Mouse (Mus musculus) forebrain, postnatal 0 days (tissue): ENCODE measurements around the gene Mr1. TPM values are rescaled to one million over a fixed set of nuclear protein-coding genes. Genes with fewer than 3 reads are reported as not detected.

ENCODE experiments used
- ATAC-seq: fragments of 200-750 bp; cut with Nextera tagmentation; 2 replicates; pipeline ENCODE4 v1.8.0; 2017; ENCODE audit warnings: mild to moderate bottlenecking, moderate library complexity
- DNase-seq: peaks from one replicate; pipeline ENCODE4 v3.0.0-alpha.2; 2015
- H3K27ac ChIP-seq: fragments of 300-500 bp; sonication (generic); 2 replicates; pipeline ENCODE4 v1.5.1; 2014; ENCODE audit warnings: low read depth, mild to moderate bottlenecking, antibody characterized with exemption, low read length, moderate library complexity, mixed read lengths
- H3K27me3 ChIP-seq: fragments of 300-500 bp; sonication (generic); 2 replicates; pipeline ENCODE4 v1.6.1; 2014; ENCODE audit warnings: mild to moderate bottlenecking, low read length, mixed read lengths; ENCODE audit not compliant: insufficient read depth
- H3K36me3 ChIP-seq: fragments of 300-500 bp; sonication (generic); 2 replicates; pipeline ENCODE4 v1.6.1; 2014; ENCODE audit warnings: mild to moderate bottlenecking, moderate library complexity; ENCODE audit not compliant: insufficient read depth
- H3K4me1 ChIP-seq: fragments of 300-500 bp; sonication (generic); 2 replicates; pipeline ENCODE4 v1.6.1; 2014; ENCODE audit warnings: antibody characterized with exemption; ENCODE audit not compliant: insufficient read depth
- H3K4me2 ChIP-seq: fragments of 300-500 bp; sonication (generic); 2 replicates; pipeline ENCODE4 v1.6.1; 2014; ENCODE audit warnings: low read depth, mild to moderate bottlenecking, moderate library complexity
- H3K4me3 ChIP-seq: fragments of 300-500 bp; sonication (generic); 2 replicates; pipeline ENCODE4 v1.5.1; 2014; ENCODE audit warnings: low read depth, low read length, mixed read lengths
- H3K9ac ChIP-seq: fragments of 300-500 bp; sonication (generic); 2 replicates; pipeline ENCODE4 v1.6.1; 2014; ENCODE audit warnings: mild to moderate bottlenecking
- H3K9me3 ChIP-seq: fragments of 300-500 bp; sonication (generic); 2 replicates; pipeline ENCODE4 v1.6.1; 2016; ENCODE audit warnings: low read length
- CTCF ChIP-seq: sonication (generic); IDR thresholded peaks from 2 replicates; pipeline ENCODE4 v1.5.1; 2016; ENCODE audit warnings: antibody characterized with exemption, control low read depth, low read depth
- WGBS: fragments of 180-500 bp; shearing (Covaris S2); extraction: QIAGEN DNeasy Blood & Tissue Kit; methylation state at CpG from one replicate; pipeline ENCODE4 v1.1.7; 2014; 5-methylcytosine and 5-hydroxymethylcytosine counted together
- polyA plus RNA-seq: library from polyadenylated mRNA; unstranded; fragments of >200 nt; fragmentation: Nextera tagmentation; extraction: Ambion mirVana; gene quantifications from 2 replicates; pipeline ENCODE4 v1.2.1, GENCODE M21; 2015
- total RNA-seq: library from RNA; depleted of rRNA; stranded (reverse); fragments of >200 nt; gene quantifications from 2 replicates; pipeline ENCODE4 v1.2.3, GENCODE M21; 2014; rRNA removed

Mr1 gene
- total and polyA plus RNA-seq, 2 experiments from 2014 or later: 2.6 to 5.1 TPM

DNA sequence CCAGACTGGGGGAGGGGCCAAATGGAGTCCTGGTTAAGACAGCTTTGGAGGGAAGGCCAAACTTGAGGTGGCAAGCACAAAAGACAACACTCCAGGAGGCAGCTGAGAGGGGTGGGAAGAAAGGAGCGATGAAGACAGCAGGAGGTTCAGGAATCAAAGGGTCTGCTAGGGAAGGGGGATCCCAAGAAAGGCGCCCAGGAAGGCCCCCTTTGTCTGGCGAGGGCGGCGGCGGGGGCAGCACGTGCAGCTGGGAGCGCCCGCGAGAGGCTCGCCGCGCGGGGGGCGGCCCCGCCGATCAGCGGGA, 63.7 kb downstream of the Mr1 start:
- H3K9me3 ChIP-seq: no peaks in the 10 kb centered on the region
- DNase-seq (peak; percentile 87), ATAC-seq (no peak)
- H3K4me2 ChIP-seq: peak overlapping the region; percentile 89
- peak overlapping the region; percentile 82 for H3K9ac ChIP-seq
- peaks cover 31% of the 10 kb centered on the region for H3K4me1 ChIP-seq
- TF ChIP-seq CTCF: no peak
- H3K36me3 ChIP-seq: no peaks in the 10 kb centered on the region
- H3K27me3 ChIP-seq: no peaks in the 10 kb centered on the region
- H3K4me3 ChIP-seq: peak overlapping the region; percentile 45
- WGBS: 0% methylated on average over 6 of the region's 18 CpGs
- H3K27ac ChIP-seq: peak overlapping the region; percentile 97

DNA sequence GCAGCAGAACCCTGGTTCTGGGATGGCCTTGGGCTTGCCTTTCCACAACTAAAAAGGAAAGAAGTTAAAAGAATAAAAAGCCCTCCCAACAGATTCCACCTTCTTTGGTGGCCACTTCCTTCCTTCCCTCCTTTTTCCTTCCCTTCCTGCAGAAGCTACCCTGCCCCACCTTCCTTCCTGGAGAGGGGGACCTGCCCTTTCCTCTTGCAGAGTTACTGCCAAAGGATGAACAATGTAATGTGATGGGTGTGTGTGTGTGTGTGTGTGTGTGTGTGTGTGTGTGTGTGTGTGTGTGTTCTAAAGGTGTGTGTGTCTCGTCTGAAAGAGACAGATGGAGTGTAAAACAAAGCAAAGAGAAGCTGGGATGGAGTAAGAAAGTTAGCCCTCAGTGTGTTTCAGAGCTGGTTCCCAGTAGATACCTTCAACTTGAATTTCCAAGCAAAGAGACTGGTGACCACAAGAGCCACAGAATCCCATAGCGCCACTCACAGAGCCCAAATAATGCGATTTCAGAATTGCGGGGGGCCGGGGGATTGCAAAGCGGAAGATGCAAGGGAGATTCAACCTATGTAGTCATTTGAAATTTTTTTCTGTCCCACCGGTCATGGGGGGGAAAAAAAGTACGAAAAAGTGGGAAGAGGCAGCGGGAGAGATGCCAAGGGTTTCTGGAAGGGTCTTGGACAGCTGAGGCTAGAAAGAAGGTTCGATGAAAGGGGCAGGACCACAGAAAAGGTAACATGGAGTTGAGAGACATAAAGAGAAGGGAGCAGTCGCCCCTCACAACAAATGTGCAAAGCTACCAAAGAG, 64.3 kb downstream of the Mr1 start:
- H3K4me1 ChIP-seq: peaks cover 31% of the 10 kb centered on the region

DNA sequence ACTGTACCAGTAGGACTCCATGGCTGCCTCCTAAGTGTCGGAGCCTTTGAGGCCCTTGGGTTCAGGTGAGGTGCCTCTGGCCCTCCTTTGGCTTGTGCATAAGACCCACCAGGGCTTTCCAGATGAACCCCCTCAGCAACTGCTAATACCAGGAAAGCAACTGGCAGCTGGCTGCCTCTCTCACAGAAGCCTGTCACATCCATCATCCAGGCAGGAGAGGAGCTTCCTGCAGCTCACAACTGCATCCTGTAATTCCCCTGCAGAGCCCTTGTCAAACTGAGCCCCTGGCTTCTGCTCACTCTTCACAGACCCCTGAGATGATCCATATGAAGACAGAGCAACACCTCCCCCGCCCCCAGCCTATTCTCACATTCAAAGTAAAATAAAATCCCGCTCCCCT, 68.9 kb downstream of the Mr1 start:
- DNase-seq: no peak
- H3K9me3 ChIP-seq: no peaks in the 10 kb centered on the region
- ATAC-seq: no peak
- no peak for TF ChIP-seq CTCF
- no peak overlapping the region for H3K9ac ChIP-seq
- 81% methylated on average over 3 of the region's 3 CpGs for WGBS
- no peak overlapping the region for H3K27ac ChIP-seq
- H3K27me3 ChIP-seq: no peaks in the 10 kb centered on the region
- H3K4me2 ChIP-seq: no peak overlapping the region
- no peak overlapping the region for H3K4me3 ChIP-seq
- peaks cover 11% of the 10 kb centered on the region for H3K4me1 ChIP-seq
- H3K36me3 ChIP-seq: no peaks in the 10 kb centered on the region

More for the DNA sequence above, 64.3 kb downstream of the Mr1 start:
- Histone ChIP-seq H3K4me3 (peak overlapping the region; percentile 45; the same call in 1 of the 2 replicates), H3K4me2 (peak overlapping the region; percentile 89), H3K27me3 (no peaks in the 10 kb centered on the region), H3K9me3 (no peaks in the 10 kb centered on the region), H3K9ac (peak overlapping the region; percentile 82), H3K27ac (peak overlapping the region; percentile 97), H3K36me3 (no peaks in the 10 kb centered on the region)
- ATAC-seq (no peak), DNase-seq (no peak)
- TF ChIP-seq CTCF: no peak
- 5% methylated on average over 11 of the region's 11 CpGs for WGBS

Other genes starting within 250 kb of the Mr1 start
- gene Ier5, start 47.2 kb downstream of the Mr1 start, total RNA-seq: 46.0 and 47.6 TPM in 2 replicates
- 9.4 and 11.6 TPM in 2 replicates for gene Ier5, start 47.2 kb downstream of the Mr1 start, polyA plus RNA-seq
- 120 and 122 TPM in 2 replicates for gene Stx6, start 11.9 kb upstream of the Mr1 start, total RNA-seq
- gene Stx6, start 11.9 kb upstream of the Mr1 start, polyA plus RNA-seq: 89.2 and 97.5 TPM in 2 replicates
- 7.4 and 9.9 TPM in 2 replicates for gene BC034090, start 97.6 kb upstream of the Mr1 start, total RNA-seq
- 1.4 and 2.5 TPM in 2 replicates for gene BC034090, start 97.6 kb upstream of the Mr1 start, polyA plus RNA-seq